Mouse (Mus musculus) CH12F3 (cell line): Measurements from ENCODE around the gene Gpr62.

Source experiments
- in situ Hi-C: fragments of 300-500 bp; cut with MboI; formaldehyde crosslinking; loops from 2 replicates; pipeline ENCODE4 v1.14.3; 2020; ENCODE audit warnings: low sequenced_read_pairs

Gpr62 gene

DNA sequence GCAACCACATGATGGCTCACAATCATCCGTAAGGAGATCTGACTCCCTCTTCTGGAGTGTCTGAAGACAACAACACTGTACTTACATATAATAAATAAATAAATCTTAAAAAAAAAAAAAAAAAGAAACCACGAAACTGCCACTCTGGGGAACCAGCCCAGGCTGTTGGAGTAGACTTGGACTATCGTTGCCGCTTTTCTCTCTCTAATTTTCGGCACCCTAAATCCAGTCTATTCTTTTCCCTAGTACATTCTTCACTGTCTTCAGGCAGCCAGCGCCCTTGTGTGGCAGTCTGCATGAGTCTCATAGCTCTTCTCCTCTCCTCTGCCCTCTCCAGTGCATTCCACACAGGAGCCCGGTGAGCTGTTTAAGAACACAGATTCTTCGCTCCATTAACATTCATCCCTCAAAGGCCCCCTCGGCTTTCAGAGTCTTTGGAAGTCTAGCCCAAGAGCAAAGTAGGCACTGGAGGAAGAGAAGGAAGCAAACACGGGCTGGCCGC, 37.0 kb downstream of the Gpr62 start:
- in situ Hi-C loops = loop anchor here (5.0 kb wide), 1 partner anchor 136 kb away; no protein-coding TSS in a partner anchor

DNA sequence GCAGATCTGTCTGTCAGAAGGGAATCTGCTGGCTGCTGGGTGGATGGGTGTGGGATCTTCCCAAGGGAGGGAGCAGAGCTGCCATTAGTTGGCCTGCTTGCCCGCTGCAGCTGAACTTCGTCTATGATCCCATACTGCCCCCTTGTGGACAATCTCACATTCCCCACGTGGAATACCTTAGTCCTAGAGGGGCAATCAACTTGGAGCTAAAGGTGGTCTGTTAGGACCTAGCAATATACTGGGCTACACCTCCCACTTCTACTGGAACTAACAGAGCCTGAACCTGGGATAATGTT, 43.9 kb downstream of the Gpr62 start:
- in situ Hi-C loops = no loop called here

DNA sequence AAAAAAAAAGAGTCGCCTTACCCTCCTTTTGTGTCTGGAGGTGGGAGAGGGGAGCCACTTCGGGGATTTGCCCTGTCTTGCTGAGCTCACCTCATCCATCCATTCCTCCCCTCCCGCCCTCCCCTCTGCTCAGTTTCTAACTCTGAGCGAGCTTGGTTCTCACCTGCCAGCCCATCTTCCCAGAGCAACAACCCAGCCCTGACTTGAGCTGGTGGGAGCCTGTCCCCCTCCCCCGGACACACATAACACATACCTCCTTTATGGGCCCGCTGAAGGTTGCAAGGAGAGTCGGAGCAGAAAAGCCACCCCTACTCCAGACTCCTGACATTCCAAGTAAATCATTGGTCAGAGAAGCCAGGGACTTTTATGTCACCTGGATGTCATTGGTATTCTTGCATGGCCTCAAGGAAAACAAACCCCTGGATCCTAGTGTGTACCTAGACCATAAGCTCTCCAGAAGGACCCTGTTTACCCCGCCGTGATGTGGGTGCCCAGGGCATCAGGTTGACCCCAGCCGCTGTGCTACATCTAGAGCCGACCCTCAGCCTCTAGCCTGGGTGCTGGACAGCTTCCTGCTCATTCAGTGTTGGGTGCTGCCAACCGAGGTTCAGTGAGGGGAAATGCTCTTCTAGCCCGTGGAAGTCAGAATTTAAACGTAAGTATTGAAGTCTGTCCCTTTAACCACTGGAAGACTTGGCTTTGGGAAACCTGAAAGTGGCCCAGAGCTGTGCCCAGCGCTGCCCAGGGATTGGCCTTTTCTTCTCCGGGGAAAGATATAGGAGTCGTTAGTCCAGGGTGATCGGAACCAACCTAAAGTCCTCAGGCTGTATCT, 44.5 kb downstream of the Gpr62 start:
- in situ Hi-C loops = no loop called here

DNA sequence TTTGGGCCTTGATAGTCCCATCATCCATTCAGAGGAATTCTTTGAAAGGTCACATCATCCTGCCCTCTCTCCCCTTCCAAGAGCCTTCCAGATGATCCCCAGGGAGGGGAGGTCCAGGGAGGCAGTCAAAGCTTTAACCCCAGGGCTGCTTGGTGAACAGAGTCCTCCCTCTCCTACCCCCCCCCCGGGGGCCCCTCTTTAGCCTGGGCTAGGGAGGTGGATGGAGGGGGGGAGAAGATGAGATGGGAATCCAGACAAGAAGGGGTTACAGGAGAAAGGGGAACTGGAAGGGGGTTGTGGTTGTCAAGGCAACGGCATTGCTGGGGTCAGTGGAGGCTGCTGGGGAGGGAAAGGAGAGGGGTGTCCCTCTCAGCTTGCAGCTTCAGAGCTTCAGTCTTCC, 45.1 kb downstream of the Gpr62 start:
- in situ Hi-C loops = no loop called here

DNA sequence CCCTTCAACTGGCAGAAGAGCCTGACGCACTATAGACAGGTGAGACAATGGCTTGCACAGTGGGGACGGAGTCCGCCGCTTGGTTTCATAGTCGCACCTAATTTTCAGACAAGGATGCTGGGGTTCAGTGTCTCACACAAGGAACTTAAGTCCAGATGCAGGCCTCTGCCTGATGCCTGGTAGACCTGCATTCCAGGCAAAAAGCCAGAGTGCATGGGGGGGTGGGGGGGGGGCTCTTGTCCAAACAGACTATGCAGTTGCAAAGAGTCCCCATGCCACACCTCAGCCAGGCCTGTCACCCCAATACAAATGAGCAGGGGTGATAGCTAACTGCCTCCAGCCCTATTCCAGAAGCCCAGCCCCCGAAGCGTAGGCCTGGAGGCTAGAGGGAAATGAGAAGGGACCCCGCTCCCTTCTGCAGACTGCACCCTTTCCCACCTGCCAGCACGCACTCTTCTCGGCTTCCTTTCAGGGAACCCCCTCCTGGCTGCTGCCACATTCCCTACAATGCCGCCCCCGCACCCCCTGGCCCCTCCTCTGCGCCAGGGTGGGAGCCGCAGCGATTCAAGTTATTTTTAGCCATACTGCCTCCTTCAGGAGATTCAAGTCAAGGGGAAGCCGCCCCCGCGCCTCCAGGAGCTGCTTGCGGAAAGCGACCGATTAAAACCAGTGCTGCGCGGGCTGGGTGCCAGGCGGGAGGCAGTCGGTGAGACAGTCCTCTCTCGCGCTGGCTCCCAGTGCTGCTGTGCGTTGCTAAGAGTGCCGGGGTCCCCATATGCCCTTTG, 47.7 kb downstream of the Gpr62 start:
- in situ Hi-C loops = no loop called here

DNA sequence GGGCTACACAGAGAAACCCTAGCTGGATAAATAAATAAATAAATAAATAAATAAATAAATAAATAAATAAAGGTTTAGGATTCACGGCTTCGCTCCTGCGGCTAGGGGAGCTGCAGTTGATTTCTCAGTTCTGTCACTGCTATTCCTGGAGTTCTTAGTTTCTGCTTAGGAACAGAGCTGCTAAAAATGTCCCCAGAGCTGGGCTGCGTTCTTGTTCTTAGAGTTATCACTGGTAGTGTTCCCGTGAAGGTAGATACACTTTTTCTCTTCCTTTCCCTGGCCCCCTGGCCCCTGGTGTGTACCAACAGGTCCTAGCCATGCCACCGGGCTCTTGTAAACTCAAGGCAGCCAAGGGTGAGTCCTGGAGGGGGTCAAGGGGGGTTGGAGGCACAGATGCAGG, 48.9 kb downstream of the Gpr62 start:
- in situ Hi-C loops = no loop called here
